Mouse (Mus musculus) thymus, adult 2 months (tissue): Measurements from ENCODE around the gene Egflam. TPM values are rescaled to one million over a fixed set of nuclear protein-coding genes. Genes with fewer than 3 reads are reported as not detected.

Experiments
- DNase-seq: peaks from one replicate; pipeline ENCODE4 v3.0.0; 2021
- H3K27ac ChIP-seq: fragments of 200-500 bp; 2 replicates; pipeline ENCODE4 v1.5.1; 2012; ENCODE audit warnings: low read length, control low read depth; ENCODE audit not compliant: control insufficient read depth, insufficient read depth
- H3K27me3 ChIP-seq: fragments of 200-500 bp; 2 replicates; pipeline ENCODE4 v1.6.1; 2012; ENCODE audit warnings: mild to moderate bottlenecking, low read length, moderate library complexity, mixed read lengths; ENCODE audit not compliant: control insufficient read depth, insufficient read depth
- H3K36me3 ChIP-seq: fragments of 200-500 bp; 2 replicates; pipeline ENCODE4 v1.6.1; 2012; ENCODE audit warnings: mild to moderate bottlenecking, low read length, moderate library complexity; ENCODE audit not compliant: control insufficient read depth, insufficient read depth
- H3K4me1 ChIP-seq: fragments of 200-500 bp; replicated peaks from 2 replicates; pipeline ENCODE4 v1.6.1; 2012; ENCODE audit warnings: low read length; ENCODE audit not compliant: control insufficient read depth, insufficient read depth
- H3K4me3 ChIP-seq: fragments of 200-500 bp; 2 replicates; pipeline ENCODE4 v1.5.1; 2012; ENCODE audit warnings: mild to moderate bottlenecking, low read length, control low read depth, moderate library complexity; ENCODE audit not compliant: control insufficient read depth, insufficient read depth
- CTCF ChIP-seq: fragments of 200-500 bp; IDR thresholded peaks from 2 replicates; pipeline ENCODE4 v1.5.1; 2012; ENCODE audit warnings: mild to moderate bottlenecking, control low read depth, low read length, moderate library complexity, borderline replicate concordance; ENCODE audit not compliant: control insufficient read depth, poor library complexity, insufficient read depth; ENCODE audit errors: extremely low read depth
- POLR2A ChIP-seq: fragments of 200-500 bp; IDR thresholded peaks from 2 replicates; pipeline ENCODE4 v1.6.1; 2012; ENCODE audit warnings: mild to moderate bottlenecking, low read length, control low read depth, moderate library complexity; ENCODE audit not compliant: control insufficient read depth, poor library complexity, insufficient read depth; ENCODE audit errors: extremely low read depth
- WGBS: fragments of 180-500 bp; shearing (Covaris S2); methylation state at CpG from one replicate; pipeline ENCODE4 v1.1.7; 2018; 5-methylcytosine and 5-hydroxymethylcytosine counted together
- polyA plus RNA-seq: library from polyadenylated mRNA; depleted of rRNA; stranded (reverse); fragments of >200 nt; gene quantifications from 2 replicates; pipeline ENCODE4 v1.2.3, GENCODE M21; 2012

Egflam gene
- polyA plus RNA-seq, 1 experiment: 2.5 TPM

DNA sequence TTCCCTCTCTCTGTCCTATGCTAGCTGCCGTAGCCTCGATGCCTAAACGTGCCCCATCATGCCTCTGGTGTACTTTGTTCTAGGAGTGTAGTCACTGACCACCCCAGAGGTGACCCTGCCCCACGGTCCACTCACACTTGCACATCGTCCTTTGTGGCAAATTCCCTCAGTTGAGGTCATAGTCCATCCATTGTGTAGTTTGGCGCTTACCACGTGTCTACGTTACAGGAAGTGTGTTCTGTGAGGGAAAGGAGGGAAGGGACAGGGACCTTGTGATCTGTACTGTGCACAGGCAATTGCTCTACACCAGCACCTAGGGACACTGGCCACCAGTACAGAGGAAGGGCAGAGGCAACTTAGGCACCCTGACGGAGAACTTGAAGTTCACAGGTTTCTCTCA is 238.3 kb downstream of the Egflam start:
- H3K4me3 ChIP-seq: no peak overlapping the region
- no peak overlapping the region for H3K27ac ChIP-seq
- TF ChIP-seq POLR2A: no peak
- TF ChIP-seq CTCF: no peak

DNA sequence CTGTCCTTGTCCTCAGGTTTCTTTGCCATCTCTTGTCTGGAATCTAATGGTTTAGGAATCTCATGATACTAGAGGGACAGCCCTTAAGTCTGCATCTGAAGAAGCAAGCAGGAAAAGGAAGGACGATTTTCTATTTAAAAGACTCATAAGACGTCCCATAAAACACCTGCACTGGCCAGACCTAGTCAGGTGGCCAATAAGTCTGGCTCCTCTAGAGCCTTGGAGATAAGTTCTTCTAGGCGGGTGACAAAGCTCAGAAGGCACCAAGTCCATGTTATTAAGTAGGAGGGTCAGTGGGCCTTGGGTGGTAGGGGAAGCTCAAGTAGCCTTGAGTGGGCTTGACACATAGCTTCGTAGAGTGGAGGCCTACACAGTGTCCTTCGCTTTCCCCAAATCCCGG is 240.5 kb downstream of the Egflam start:
- Histone ChIP-seq H3K27me3 (no peaks in the 10 kb centered on the region), H3K27ac (no peak overlapping the region), H3K4me1 (no peaks in the 10 kb centered on the region), H3K4me3 (no peak overlapping the region), H3K36me3 (no peaks in the 10 kb centered on the region)
- WGBS: 94% methylated on average over 6 of the region's 6 CpGs
- DNase-seq: no peak
- no peak for TF ChIP-seq CTCF
- no peak for TF ChIP-seq POLR2A

More for the DNA sequence above, 238.3 kb downstream of the Egflam start:
- no peaks in the 10 kb centered on the region for H3K36me3 ChIP-seq
- H3K27me3 ChIP-seq: no peaks in the 10 kb centered on the region
- no peak for DNase-seq
- WGBS: 90% methylated on average over 9 of the region's 9 CpGs
- H3K4me1 ChIP-seq: no peaks in the 10 kb centered on the region
